Mouse (Mus musculus): ENCODE results near the gene Ptpro.

- TF ChIP-seq CTCF (IDR thresholded peaks at IDR 0.05; ENCODE audit: low read depth, low read length) = no peak
- TF ChIP-seq POLR2A (IDR thresholded peaks at IDR 0.05; ENCODE audit: extremely low read depth, insufficient read depth, low read length) = no peak
These were observed 36.1 kb downstream of the Ptpro start for GRCm38 (mm10) chr6:137288264-137288663.

Measured in liver, adult 2 months (tissue).